Mouse (Mus musculus): ENCODE results near the gene 1600014C23Rik.

The 1600014C23Rik gene

DNA sequence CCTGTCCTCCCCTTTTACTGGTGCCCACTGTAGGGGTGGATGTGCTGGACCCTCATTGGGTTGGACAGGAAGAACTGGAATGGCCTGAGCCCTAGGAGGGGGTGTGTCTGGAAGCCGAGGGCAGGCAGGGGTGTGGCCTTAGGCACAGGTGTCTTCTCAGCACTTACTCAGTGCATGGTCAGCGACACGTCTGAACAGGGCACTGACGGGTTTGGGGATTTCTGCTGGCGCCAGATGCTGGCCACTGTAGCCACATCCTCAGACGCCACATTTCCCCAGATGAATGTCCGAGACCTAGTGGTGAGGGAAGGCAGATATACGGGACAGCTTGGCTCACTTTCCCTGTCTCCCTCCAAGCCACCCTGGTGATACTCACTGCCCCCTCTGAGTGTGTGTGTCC, 18.4 kb upstream of the 1600014C23Rik start:
- no peak for DNase-seq (ENCODE audit: low spot score)

DNA sequence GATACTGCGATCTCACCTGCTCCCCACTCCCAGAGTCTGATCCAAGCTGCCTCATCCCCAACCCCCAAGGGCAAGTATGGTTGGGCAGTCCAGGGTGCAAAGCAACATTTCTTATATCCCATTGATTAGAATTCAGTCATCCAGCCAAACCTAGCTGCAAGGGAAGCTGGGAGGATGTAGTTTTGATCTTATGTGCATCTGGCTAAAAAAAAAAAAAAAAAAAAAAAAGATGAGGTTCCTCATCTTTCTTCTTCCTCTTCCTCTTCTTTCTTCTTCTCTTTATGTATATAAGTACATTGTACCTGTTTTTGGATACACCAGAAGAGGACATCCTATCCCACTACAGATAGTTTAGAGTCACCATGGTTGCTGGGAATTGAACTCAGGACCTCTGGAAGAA, 17.7 kb upstream of the 1600014C23Rik start:
- no peak for DNase-seq (ENCODE audit: low spot score)

DNA sequence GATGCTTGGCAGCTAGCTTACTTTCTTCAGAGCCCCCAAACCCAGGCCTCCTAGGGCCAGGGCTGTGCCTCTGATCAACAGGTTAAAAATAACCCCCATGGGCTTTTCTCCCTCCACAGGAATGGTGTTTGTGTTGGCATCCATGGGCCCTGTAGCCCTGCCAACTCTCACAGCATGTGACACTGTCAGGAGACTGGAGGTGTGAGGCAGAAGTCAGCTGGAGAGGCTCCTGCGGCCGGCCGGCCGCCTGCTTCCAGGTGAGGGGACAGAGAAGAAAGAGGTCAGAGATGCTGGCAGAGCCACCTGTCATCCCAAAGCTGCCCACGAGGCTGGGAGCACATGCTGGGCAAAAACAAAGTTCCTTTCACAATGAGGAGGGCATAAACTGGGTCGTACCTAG, 15.5 kb upstream of the 1600014C23Rik start:
- no peak for DNase-seq (ENCODE audit: low spot score)

DNA sequence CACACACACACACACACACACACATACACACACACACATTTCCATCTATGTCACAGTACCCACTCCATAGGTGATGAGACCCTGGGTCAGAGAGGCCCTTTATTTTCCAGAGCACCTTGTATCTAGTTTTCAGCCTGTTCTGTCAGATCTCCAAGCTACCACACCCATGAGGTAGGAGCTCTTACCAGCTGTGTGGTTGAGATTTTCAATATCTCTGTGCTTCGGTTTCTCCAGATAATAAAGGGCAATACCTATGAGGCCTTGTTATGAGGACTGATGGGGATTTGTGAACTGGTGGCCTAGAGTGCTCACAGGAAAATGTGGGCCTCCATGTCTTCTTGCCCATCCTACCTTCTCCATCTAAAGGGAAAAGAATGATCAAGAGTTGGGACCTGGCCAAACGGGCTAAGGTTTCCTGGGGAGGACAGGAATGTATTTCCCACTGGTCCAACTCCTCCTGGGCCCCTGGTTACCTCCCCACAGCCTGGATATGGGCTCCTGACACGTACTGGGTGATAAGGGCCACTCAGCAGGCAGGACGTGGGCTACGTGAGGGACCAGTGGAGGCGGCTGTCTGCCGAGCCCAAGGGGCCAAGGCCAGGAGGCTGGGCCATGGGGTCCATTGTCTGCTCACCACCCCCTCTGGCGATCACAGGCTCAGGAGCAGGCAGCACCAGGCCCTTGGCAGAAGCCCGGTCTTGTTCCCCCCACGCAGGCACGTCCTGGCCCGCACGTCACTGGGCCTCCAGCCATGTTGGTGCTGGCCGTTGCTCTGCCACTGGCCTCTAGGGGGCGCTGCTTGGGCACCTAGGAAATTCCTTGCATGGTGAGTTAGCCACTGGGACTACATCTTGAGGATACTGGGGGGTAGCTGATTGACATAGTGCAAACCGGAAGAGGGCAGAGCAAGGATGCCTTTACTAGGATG, 14.5 kb upstream of the 1600014C23Rik start:
- no peak for DNase-seq (ENCODE audit: low spot score)

- no peak for DNase-seq (ENCODE audit: low spot score)
These were observed 13.6 kb upstream of the 1600014C23Rik start for GRCm38 (mm10) chr17:45747293-45747692.

- no peak for DNase-seq (ENCODE audit: low spot score)
These were observed 13.1 kb upstream of the 1600014C23Rik start for GRCm38 (mm10) chr17:45746755-45747154.

DNA sequence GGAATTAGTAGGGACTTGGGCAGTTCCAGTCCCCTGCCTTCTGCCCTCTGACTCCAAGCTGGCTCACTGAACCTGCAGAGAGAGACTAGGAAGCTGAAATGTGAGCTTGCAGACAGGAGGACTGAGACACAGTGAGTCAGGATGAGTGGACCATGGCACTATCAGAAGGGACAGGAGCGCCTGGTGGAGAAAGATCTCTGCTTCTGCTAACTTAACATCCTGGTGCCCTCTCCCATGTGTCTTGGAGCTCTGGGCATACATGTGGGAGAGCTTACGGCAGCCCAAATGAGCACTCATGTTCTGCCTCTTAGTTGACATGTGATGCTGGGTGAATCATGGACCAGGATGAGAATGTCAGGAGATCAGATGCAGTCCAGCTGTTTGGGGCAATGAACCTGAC, 12.0 kb upstream of the 1600014C23Rik start:
- no peak for DNase-seq (ENCODE audit: low spot score)

DNA sequence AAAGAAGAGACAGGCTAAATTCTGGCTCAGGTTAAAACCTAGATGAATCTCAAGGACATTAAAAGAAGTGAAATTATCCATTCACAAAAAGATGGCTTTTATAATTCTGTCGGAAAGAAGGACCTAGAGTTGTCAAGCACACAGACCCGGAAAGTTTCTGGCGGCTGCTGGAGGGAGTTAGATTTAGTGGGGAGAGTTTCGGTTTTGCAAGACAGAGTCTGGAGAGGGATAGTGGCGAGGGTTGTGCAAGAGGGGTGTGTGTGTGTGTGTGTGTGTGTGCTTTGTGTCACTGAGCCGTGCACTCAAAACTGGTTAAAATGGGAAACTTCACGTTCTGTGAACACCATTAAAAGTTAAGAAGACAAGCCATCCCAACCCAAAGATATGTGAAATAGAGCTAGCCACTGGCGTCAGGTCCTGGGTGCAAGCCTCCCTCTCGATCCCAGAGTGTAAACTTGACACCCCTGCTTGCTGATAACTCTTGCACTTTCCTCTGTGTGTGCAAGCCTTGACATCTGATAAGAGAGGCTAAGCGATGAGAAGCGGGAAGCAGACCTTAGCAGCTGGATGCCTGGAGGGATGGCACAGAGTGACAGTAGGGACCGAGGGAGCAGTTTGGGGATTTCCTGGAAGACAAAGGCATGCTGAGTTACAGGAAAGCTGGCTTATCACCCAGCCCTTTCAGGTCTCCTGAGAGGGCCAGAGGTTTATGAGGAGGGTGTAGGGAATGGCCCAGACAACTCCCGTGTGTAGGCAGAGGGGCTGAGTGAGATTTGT, 8.9 kb upstream of the 1600014C23Rik start:
- DNase-seq (ENCODE audit: low spot score), result no peak

DNA sequence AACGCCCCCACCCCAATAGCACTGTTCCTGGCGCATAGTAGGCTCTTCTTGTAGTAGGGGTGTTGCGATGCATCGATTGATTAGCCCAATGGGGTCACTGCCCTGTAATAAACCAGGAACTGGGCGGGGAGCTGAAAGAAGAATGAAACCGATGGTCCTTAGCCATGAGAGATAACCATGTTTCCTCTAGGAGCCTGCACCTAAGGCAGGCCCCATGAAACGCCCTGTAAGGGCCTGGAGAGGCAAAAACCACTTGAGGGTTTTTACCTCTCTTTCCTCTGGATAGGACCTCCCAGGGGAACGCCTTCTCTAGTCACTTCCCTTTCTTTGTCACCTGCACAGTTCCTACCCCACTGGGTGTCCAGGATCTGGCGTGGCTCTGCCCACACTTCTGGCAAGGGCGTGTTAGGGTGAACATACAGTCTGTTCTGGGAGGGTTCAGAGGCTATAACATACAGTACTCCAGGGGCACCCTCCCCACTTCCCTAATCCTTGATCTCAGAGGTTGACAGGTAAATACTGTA, 3.5 kb upstream of the 1600014C23Rik start:
- no peak for DNase-seq (ENCODE audit: low spot score)

DNA sequence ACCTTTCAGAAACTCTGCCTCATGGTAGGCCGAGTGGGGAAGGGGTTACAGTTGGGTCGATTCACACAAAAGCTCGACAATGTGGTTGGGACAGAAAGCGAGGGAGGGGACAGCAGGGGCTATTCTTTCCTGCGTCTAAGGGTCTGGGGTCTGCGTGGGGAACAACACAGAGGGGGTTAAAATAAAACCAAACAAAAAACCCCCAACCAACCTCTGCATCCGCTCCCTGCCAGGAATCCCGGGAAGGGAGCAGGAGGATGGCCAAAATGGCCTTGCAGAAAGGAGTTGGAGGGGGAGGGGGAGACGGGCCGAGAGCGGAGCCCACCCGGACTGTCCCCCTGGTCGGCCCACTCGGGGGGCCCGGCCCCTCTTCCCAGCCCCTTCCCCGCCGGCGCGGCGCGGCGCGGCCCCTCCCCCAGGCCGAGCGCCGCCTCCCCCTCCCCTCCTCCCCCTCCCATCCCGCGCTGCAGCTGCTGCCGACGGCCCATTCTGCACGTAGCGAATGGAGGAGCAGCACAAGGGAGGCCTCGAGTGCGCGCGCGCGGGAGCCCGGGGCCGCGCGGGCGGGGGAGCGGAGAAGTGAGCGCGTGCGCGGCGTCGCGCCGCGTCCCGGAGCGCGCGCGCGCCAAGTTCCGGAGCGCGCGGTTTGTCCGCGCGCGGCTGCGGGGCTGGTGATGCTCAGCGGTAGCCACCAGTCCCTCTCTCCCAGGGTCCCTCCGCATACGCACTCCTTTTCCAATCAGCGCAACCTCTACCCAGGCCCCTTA, 2.9 kb upstream of the 1600014C23Rik start:
- DNase-seq (ENCODE audit: low spot score), result peak; percentile 82

DNA sequence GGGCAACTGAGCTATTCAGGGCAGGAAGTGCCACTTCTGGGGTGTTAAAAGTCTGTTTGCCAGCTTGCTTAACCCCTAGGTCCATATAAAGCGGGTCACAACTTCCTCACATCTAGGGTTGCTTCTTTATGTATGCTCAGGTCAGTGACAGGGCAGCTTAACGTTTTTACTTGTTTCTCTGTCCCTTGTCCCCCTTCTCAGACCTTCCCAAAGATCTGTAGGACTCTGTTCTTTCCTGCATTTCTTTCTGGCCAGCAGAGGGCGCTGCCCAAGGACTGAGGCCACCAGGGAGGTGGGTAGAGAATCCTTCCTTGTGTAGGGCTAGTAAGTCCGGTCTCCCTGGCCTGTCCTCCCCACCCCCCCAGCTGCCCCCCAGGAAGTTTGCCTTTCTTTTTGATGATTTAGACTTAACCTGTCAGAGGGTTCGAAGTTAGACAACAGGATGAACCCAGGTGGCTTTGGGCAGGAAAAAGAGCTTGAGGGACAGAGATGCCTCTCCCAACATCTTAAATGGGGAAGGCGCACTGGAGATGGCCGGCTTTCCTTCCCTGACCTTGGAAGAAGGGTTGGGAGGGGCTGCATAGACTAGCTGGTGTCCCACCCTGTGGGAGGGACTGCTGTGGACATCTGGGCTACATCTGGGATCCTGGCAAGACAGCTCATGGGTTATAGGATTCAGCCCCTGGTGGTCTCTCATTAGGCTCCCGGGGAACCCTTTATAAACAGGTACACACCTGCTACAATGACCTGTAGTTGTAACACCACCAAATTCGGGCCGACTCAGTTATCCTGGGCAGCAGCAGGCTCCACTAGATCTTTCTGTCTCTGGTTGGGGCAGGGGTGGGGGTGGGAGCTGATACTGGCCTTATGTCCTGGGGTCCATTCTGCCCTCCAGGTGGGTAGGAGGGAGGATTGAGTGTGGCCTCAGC, 2.0 kb upstream of the 1600014C23Rik start:
- peak; percentile 84 for DNase-seq (ENCODE audit: low spot score)

- no peak for DNase-seq (ENCODE audit: low spot score)
These were observed 1.2 kb upstream of the 1600014C23Rik start for GRCm38 (mm10) chr17:45734881-45735280.

GRCm38 (mm10) chr17:45734333-45734732, 689 bp upstream of the 1600014C23Rik start:
- DNase-seq (ENCODE audit: low spot score), result no peak

- DNase-seq (ENCODE audit: low spot score), result no peak
These were observed 458 bp downstream of the 1600014C23Rik start for GRCm38 (mm10) chr17:45733038-45733734.

DNA sequence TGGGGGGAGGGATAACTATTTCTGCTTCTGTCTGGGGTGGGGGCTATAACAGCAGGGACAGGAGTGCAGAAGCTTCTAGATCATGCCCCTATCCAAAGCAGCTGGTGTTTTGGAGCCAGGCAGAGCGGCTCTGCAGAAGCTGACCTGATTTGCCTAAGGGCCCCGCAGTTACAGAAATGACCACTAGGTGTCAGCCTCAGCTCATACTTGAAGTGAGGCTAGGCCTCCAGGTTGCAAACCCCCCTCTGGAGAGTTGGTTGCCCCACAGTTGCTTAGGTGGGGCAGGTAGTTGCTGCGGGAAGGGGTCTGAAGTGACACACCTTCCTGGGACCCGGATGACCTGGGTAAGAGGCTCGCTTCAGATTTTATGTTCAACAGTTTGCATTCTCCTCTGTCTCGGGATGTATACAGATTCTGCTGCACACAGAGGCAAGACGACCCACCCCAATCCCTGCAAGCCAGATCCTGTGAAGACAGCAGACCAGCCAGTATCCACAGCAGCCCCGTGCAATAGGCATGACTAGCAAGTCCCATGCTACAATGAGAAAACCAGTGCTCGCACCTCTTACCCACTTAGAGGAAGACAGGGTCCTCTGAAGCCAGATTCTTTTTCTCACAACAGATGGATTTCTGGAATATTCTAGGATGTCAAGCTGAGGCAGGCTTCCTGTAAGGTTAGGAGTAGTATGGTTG, 2.3 kb downstream of the 1600014C23Rik start:
- DNase-seq (ENCODE audit: low spot score), result peak; percentile 79

DNA sequence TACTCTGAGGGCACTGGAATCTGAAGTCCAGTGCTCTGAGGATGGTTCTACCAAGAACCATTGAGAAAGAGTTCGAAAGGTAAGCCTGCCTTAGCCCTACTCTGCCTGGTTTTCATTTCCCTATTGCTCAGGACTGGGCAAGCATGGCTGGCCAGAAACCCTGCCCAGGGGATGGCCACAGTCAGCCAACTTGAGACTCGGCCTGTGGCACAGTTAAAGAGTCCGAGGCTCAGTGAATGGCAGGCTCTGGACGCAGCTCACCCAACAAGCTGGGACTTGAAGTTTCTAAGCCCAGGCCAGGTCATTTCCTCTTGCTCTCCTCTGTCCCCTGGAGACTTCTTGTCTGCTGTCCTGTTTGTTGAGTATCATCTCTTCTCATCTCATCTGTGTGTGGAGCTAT, 2.9 kb downstream of the 1600014C23Rik start:
- DNase-seq (ENCODE audit: low spot score), result no peak

GRCm38 (mm10) chr17:45729387-45729786, 4.3 kb downstream of the 1600014C23Rik start:
- DNase-seq (ENCODE audit: low spot score), result no peak

GRCm38 (mm10) chr17:45727983-45728723, 5.5 kb downstream of the 1600014C23Rik start:
- no peak for DNase-seq (ENCODE audit: low spot score)

DNA sequence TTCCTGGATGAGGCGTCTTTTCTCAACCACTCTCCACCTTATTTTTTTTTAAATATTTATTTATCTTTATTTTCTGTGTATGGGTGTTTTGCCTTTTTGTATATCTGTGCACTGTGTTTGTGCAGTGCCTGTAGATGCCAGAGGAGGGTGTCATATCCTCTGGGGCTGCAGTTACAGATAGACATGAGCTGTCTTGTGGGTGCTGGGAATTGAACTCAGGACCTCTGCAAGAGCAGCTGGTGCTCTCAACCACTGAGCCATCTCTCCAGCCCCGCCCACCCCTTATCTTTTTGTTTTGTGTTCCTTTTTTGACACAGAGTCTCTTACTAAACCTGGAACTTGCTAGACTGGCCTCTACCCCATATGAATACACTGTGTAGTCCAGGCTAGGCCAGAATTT, 6.2 kb downstream of the 1600014C23Rik start:
- DNase-seq (ENCODE audit: low spot score), result no peak

All from urinary bladder, postnatal 25 days (tissue).